Mouse (Mus musculus): ENCODE measurements around the gene Ttc7b.

DNA sequence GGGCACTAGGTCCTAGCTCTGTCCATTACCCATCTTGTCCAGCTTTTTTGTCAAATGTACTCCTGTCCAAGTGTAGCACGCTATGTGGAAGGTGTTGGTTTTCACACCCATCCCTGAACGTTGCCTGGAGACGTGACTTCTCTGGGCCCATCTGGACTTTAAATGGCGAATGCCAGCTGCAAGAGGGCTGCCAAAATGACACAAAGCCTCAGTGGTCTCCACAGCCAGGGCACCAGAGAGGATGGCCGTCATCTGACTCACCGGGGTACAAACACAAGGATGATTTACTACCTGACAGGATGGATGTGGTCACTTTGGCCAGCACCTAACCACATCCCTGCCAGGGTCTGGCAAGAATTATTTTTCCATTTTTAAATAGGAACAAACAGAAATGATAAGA, 207.4 kb downstream of the Ttc7b start:
- no peak for TF ChIP-seq POLR2A (IDR thresholded peaks at IDR 0.05; ENCODE audit: borderline replicate concordance, extremely low read depth, insufficient read depth, insufficient read length, poor library complexity, severe bottlenecking)
- TF ChIP-seq CTCF (IDR thresholded peaks at IDR 0.05; ENCODE audit: borderline replicate concordance, extremely low read depth, insufficient read depth, insufficient read length), result no peak

Measured in brain, embryonic 14.5 days (tissue).